Mouse (Mus musculus) brain, embryonic 14.5 days (tissue): Measurements from ENCODE around the gene Ston2. TPM values are rescaled to one million over a fixed set of nuclear protein-coding genes. Genes with fewer than 3 reads are reported as not detected.

Experiments used
- DNase-seq: peaks from one replicate; pipeline ENCODE4 v3.0.0-alpha.2; 2011; ENCODE audit warnings: low read depth
- CTCF ChIP-seq: fragments of 200-500 bp; IDR thresholded peaks from 2 replicates; pipeline ENCODE4 v1.5.1; 2012; ENCODE audit warnings: inconsistent platforms, mild to moderate bottlenecking, moderate library complexity, borderline replicate concordance; ENCODE audit not compliant: insufficient read depth, insufficient read length; ENCODE audit errors: extremely low read depth
- POLR2A ChIP-seq: fragments of 200-500 bp; IDR thresholded peaks from 2 replicates; pipeline ENCODE4 v1.6.1; 2012; ENCODE audit warnings: mild to moderate bottlenecking, inconsistent platforms, borderline replicate concordance; ENCODE audit not compliant: poor library complexity, insufficient read depth, insufficient read length, severe bottlenecking; ENCODE audit errors: extremely low read depth
- polyA plus RNA-seq: library from polyadenylated mRNA; depleted of rRNA; stranded (reverse); fragments of >200 nt; gene quantifications from 2 replicates; pipeline ENCODE4 v1.2.3, GENCODE M21; 2012; rRNA removed

Ston2 gene
- polyA plus RNA-seq = 7.8 and 9.0 TPM in 2 replicates

DNA sequence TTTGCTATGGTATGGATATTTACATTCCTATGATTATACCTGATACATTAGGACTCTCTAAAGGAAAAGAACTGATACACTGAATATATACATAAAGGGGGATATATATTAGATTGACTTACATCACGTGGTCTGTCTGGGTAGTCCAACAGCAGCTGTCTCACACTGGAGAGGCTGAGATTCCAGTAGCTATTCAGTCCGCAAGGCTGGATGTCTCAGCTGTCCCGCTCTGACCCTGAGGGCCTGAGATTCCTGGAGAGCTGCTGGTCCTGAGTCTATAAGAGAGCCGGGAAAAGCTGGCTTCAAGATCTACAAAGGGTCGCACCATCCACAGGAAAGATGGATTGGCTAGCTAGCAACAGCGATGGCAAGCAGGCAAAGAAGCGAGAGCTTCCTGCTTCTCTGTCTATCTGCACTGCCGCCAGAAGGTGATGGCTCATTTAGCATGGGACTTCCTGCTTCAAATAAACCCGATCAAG, at the start of gene Ston2:
TSS of gene Ston2 (minus strand) at position 429 of the 479 bp plus-strand sequence.
- no peak for TF ChIP-seq CTCF
- no peak for TF ChIP-seq POLR2A
- DNase-seq = no peak

DNA sequence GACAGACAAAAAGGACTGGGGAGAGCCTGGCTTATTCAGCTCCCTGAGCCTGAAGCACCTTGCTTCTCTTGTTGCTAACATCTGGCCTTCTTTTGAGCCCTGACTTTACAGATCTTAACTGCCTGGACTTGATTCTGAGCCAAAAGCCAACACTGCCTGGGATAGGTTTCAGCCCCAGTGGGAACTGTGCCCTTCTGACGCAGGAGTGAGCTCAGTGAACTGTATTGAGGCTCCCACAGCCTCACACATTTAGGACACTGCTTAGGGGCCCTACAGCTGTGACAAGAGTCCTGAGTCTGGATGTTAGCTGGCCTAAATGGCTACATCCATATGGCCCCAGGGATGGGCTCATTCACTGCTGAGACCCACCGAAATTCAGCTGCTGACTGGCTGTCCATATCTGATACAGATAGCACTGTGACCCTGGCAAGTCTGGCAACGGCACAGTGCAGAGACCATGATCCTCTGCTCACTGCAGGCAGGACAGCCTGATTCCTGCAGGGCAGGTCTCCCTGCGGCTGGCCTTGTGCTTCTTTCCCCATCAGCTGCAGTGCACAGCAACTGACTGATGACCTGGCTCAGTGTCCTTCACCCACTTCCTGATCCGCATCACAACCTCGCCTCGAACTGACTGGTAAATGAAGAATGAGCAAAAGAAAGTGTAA, 49.3 kb upstream of the Ston2 start:
- no peak for DNase-seq
- no peak for TF ChIP-seq CTCF
- no peak for TF ChIP-seq POLR2A

GRCm38 (mm10) chr12:91833939-91834333, 45.7 kb upstream of the Ston2 start:
- DNase-seq = peak; percentile 1
- TF ChIP-seq POLR2A = no peak
- TF ChIP-seq CTCF = no peak

GRCm38 (mm10) chr12:91833237-91833938, 45.2 kb upstream of the Ston2 start:
- DNase-seq = no peak
- no peak for TF ChIP-seq CTCF
- no peak for TF ChIP-seq POLR2A

DNA sequence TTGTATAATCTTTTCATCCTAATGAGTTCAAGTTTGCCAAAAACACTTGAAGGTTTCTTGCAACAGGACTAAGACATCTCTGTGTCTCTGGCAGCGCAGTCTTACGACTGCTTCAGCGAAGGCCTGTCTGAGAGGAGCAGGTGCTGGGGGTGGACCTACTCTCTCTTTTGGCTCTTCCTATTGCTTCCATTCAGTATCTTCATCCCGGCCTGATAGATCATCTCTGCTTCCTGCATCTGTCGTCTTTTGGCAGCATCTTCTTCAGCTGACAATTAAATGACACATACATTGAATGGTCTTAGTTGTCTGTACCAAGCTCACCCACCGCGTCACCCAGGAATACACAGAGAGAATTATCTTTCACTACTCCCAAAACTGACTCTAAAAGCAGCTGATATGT, 43.2 kb upstream of the Ston2 start:
- TF ChIP-seq CTCF = no peak
- TF ChIP-seq POLR2A = no peak
- DNase-seq = peak; percentile 34

GRCm38 (mm10) chr12:91820461-91820860, 32.3 kb upstream of the Ston2 start:
- DNase-seq = no peak
- TF ChIP-seq POLR2A (no peak), CTCF (no peak)

- DNase-seq = no peak
- TF ChIP-seq POLR2A (no peak), CTCF (no peak)
These were observed 30.5 kb upstream of the Ston2 start for GRCm38 (mm10) chr12:91818726-91819125.

- DNase-seq = peak; percentile 75
- TF ChIP-seq CTCF = peak; percentile 74
- no peak for TF ChIP-seq POLR2A
These were observed 27.8 kb upstream of the Ston2 start for GRCm38 (mm10) chr12:91815990-91816389.

GRCm38 (mm10) chr12:91815552-91815951, 27.4 kb upstream of the Ston2 start:
- no peak for DNase-seq
- TF ChIP-seq CTCF = no peak

DNA sequence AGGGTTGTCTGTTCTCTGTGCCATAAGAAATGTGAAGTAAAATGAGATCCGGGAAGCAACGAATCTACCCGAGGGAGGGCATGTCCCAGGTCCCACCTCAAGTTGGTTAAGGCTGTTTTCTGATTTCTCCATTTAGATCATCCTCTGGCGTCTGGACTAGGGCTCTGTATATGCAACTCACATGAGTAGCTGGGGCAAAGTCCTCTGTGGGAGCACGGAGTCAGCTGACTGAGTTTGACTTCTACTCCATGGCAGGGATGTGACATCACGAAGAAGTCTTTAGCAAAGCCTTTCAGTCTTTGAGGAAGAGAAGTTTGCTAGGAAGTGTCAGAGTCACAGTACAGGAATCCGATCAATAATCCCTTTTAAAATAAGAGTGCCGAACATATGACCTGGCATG, 20.7 kb upstream of the Ston2 start:
- DNase-seq = no peak
- no peak for TF ChIP-seq POLR2A
- TF ChIP-seq CTCF = no peak

DNA sequence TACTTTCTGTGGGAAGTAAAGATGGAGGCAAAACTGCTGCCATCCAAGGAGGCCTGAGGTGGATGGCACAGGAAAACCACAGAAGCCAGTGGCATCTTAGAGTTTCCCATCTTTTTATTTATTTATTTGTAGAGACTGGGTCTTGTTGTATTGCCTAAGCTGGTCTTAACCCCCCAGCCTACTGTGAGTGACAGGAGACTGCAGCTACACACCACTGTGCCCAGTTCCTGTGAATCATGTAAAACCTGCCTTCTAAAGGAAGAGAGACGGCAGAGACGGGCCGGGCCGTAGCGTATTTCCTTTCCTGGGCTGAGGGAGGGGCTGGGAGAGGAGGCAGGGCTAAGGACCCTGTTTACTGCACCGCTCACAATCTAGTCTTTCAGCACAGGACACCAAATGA, 19.6 kb upstream of the Ston2 start:
- no peak for DNase-seq
- TF ChIP-seq CTCF = no peak
- TF ChIP-seq POLR2A = no peak

DNA sequence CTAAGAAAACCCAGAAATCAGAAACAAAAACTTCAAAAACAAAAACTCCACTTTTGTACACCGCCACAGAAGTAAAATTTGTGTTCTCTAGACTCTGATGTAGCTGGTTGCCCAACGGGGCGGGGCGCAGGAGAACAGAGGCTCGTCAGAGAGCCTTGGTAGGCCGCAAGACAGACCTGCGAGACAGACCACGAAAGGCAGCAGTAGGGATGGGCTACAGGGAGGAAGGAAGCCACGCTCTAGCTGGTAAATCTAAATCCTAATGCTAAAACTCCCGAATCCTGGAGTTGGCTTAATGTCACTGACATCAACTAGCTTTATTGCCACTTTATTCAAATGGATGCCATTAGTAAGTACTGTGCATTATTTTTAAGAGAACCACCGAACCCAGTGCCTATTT, 18.9 kb upstream of the Ston2 start:
- DNase-seq = no peak
- no peak for TF ChIP-seq POLR2A
- no peak for TF ChIP-seq CTCF

- TF ChIP-seq POLR2A (no peak), CTCF (no peak)
- no peak for DNase-seq
These were observed 16.1 kb upstream of the Ston2 start for GRCm38 (mm10) chr12:91804262-91804661.
